Mouse (Mus musculus): ENCODE data around the gene Barhl2. TPM values are rescaled to one million over a fixed set of nuclear protein-coding genes. Genes with fewer than 3 reads are reported as not detected.

Barhl2 gene
- total RNA-seq, 2 experiments from 2014 or later = not detected

DNA sequence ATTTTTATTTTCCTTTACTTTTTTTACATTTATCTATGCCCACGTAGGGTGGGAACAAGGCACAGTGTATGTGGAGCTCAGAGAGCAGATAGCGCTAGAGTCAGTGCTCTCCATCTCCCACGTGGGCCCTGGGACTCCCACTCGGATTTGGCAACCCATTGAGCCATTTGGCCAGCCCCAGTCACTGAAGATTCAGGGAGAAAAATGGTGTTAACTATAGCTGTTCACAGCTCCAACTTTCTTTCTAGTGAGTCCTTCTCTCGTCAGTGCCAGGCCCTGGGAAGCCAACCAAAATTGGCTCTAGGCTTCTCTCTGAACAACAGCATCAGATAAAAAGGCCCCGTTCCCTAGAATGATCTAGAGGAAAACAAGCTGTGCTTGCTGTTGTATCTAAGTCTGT, 42.2 kb downstream of the Barhl2 start:
- no peak for DNase-seq (ENCODE audit: low spot score)

DNA sequence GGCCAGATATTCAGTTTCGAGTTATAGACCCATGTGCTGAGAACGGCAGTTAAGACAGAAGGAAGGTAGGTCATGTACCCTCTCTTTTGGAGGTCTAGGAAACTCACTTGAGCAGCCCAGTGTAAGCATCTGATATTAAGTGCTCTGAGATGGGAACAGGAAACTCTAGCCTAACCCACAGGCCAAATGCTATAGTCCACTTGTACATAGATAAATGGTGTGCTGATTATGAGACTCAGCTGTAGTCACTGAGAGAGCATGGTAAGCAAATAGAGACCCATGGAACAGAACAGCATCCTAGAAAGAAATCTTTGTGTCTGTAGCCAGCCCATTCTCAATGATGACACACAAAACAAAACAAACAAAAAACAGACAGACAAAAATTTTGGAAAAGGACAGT, 55.2 kb downstream of the Barhl2 start:
- no peak for DNase-seq (ENCODE audit: low spot score)

Other genes starting within 250 kb of the Barhl2 start
- gene Gm17304, start 150.9 kb upstream of the Barhl2 start, total RNA-seq (2021) = not detected
- 10 to 100 TPM; 47.2 to 48.8 TPM for gene Zfp644, start 239.1 kb upstream of the Barhl2 start, total RNA-seq (2021)

Measured in gastrocnemius, adult 18-20 months (tissue).